Mouse (Mus musculus) R1 (cell line): ENCODE measurements around the gene Tbc1d2b.

ENCODE experiments used
- DNase-seq: peaks from one replicate; pipeline ENCODE4 v3.0.0-alpha.2; 2018; ENCODE audit warnings: low read depth, low spot score

Tbc1d2b gene

DNA sequence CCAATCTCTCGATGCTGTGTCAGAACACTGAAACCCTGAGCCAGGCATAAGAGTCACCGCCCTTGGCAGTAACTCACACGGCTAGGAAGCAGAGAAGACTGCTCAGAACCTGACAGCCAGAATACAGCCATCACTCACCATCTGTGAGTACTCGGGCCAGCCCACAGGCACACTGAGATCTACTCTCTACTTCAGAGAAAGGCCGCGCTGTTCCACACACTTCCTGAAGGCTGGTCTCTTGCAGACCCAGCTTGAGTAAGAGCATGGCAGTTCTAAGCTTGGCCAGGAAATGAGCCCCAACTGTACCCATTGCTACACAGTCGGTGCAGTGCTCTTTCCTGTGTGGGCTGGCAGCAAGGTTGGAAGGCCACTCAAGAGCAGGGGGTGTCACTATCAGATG lies 27.7 kb downstream of the Tbc1d2b start:
- DNase-seq: no peak

DNA sequence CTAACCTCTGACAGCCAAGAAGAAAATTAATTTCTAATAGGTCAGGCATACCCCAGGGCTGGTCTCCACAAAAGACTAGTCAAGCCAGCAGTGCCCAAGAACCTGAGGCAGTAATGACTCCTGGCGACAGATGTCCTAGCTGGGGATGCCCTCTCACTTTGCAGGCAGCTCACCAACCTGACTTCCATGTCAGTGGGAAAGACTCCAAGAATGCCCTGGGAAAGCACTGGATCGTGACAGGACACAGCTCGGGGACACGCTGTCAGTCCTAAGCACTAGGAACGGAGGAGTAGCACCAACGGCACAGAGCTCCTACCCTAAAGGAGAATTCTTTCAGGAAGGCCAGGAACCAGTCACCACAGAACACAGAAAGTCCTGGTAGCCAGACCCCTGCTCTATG lies 28.3 kb downstream of the Tbc1d2b start:
- no peak for DNase-seq

DNA sequence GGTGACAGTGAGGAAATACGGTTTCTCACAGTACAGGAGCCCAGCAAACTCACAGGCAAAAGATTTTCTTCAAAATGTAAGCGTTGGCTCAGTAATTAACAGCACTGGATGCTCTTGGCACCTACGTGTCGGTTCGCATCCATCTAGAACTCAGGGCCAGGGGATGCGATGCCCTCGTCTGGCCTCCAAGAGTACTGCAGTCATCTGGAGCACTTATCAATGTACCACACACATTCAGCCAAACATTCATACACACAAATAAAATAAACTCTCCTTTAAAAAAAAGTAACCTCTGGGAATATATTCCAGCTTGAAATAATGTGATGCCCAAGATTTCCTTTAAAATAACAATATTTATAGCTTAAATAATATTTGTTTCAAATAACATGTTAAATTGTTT lies 29.0 kb downstream of the Tbc1d2b start:
- peak; percentile 49 for DNase-seq

DNA sequence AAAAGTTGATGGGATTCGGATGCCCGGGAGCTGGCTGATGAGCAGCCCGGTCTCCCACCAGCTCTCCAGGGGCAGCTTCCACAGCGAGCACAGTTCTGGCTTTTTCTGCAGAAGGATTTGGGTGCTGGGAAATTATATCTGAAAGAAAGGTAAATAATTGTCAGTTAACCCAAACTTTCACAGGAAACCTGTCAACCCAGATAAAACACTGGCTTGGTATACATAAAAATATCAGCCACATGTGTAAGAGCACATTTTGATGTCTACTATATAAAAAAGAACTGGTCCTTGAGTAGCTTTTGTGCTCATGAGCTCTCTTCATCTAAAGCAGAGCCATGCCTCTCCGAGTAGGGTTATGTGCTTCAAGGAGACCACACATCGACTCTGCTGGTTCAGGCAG lies 29.6 kb downstream of the Tbc1d2b start:
- DNase-seq: no peak

DNA sequence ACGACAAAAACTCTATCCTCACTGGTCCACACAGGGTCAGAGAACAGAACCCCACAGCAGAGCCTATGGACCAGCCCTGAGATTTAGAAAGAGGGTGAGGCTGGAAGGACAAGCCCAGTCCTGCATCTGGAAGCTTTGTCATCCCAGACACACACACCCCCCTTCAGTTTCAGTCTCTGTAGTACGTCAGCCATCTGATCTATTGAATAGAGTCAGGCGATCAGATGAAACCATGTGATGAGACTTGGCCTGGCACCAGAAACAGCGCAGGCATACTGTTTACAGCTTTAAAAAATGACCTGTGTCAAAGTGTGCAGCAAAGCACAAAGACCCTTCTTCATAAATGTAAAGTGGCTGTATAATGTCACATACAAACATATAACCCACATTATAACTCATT lies 30.0 kb downstream of the Tbc1d2b start:
- no peak for DNase-seq

DNA sequence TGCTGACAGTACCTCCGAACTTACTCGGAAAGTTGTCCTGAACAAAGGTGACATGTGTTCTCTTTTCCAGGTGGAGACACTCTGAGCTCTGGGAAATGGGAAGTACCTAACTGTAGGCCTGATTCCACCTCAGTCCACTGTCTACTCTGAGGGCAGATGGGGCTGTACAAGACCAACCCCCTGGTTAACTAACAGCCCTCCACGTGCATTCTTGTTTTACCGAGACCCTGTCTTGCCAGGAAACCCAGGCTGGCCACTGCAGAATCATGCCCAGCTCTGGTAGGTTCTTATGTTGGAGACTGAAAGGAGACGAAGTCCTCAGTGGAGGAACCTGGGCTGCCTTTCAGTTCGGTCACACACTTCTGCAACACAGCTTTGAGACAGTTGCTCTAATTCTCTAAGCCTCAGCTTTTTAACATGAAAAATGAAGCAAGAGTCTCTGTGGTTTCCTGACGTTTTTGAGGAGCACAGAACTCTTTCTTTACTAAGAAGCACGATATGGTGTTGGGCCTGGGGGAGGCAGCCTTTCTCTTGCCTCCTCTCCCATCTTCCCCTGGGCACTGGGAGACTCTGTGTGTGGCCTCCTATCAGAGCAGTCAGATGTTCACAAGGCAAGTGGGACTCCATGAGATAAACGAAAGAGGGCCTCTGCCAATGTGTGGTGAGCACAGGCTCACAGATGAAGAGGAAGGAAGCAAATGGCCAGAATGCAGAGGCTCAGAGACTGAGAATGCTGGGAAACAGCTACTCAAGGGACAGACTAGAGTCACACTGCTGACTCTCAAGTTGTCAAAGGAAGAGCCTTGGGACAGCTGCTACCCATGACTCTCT lies 33.2 kb downstream of the Tbc1d2b start:
- no peak for DNase-seq

DNA sequence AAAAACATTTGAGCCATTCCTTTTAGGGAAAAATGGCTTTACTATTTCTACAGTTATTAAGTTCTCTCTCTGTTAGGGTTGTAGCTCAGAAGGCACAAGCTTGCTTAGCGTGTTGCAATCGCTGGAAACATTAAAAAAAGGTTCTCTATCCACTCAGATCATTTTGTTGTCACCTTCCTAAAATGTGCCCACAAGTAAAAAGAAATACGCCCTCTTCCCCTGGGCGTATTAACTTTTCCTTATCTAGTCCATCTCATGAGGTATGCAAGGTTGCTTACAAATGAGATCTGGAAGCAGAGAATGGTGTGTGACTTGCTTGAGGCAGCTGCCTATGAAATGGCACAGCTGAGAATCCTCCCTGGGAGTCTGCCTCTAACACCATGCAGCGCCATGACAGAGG lies 33.8 kb downstream of the Tbc1d2b start:
- no peak for DNase-seq

DNA sequence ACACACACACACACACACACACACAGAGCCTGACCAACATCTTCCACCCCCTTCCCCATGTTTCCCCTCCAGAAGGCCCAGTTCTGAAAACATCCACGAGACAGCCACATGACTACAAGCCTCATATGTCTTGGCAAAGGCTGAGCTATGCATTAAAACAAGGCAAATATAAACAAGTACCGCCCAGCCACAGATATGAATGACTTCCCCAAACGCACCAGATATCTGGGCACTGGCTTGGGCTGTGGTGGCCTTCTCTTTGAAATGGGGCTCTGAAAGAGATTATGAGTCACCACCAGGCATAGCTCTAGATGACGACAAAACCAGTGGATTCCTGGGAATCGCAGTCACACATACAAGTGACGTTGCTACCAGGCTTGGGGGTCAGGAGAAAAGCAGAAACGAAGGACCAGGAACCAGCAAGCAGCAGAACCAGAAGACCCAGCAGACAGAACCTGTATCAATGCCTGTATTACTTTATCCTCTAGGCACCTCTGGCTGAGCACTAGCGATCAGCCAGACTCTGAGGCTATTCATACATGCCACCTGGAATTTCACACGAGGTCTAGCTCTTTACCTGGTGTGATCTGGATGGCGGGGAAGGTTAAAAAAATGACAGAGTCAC lies 35.2 kb downstream of the Tbc1d2b start:
- DNase-seq: no peak

DNA sequence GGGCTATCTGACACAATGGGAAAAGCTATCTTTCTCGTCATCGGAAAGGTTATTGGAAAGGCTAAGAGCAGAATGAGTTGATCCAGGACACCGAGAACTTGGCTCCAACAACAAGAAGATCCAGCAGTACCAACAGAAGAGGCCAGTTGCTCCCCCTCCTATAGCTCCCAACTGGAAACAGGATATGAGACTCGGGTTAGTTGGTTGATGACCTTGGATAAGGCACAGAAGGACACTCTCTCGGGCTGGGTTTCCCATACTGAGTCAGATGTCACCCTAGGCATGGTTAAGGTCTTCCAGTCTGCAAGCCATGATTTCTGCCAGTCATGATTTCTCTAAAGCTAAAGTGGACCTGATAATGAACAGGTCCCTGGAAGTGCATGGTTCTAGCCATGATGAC lies 35.8 kb downstream of the Tbc1d2b start:
- DNase-seq: no peak

DNA sequence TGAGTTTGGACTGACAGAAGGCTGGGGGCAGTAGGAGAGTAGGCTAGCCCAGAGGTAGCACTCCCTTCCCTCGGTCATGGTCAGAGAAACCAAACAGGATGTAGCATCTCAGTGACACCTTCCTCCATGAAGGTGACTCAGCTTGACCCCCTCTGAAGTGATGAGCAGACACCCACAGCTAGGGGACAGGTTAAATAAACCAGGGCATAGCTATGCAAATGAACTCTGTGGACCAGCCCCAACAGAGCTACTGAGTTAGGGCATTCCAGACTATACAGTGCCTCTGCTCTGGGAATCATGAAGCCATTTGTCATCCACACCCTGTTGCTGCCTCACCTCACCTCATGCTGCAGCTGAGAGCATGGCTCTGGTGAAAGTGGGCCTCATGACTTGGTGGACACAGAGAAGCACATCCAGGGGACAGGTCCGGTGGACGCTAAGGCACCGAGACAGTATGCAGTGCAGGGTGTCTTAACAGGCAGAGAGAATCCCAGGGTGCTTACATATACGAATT lies 36.6 kb downstream of the Tbc1d2b start:
- peak; percentile 51 for DNase-seq

DNA sequence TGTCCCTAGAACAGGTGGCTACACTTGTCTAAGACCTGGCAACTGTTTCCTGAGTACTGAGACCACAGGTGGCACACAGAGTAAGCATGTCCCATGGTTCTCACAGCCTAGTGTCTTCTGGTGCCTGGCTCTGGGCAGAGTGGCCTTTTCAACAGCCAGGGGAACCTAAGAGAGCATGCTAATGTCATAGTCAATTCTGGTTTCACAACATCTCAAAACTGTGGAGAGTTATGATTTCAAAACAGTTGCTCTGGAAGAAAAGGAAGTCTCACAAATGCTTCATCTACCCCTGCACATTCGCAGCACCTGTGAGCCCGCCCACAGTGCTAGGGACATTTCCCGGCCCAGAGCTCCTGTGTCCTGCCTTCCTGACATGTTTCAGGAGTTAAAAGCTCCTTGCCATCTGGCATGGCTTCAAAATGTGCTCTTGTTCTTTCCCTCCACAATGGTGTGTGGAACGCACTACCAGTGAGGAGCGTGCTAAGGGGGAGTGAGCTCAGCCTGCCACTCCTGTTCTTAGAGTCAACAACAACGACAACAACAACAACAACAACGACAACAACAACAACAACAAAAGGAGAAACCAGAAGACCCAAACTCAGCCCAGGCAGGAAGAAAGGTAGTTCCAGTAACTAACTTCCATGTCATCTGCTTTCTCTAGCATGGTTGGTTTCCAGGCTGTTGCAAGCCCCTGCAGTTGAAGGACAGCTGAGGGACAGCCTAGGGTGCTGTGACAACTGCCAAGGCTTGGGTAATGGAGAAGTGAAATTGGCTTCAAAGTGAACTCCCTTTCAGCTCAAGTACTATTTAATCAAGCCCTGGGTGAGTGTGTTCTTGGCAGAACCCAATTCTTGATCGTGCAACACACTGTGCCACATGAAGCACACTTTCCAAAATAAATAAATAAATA lies 37.6 kb downstream of the Tbc1d2b start:
- no peak for DNase-seq

DNA sequence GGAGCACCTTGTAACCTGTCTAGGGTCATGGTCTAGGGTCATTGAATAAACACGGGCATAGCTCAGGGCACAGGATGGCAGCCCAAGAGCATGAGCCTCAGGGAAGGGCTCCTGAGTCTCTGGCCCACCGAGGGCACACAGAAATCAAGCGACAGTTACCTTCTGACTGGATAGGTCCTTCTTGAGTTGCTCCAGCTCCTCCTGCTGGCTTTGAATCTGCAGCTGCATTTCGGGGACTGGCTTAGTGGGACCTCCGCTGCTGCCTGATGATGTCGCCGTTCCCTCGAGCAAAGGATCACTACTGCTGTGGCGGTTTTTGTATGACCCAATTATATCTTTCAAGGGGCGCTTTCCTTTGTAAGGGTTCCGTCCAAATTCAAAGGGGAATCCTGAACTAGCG lies 43.4 kb downstream of the Tbc1d2b start:
- DNase-seq: peak; percentile 30

DNA sequence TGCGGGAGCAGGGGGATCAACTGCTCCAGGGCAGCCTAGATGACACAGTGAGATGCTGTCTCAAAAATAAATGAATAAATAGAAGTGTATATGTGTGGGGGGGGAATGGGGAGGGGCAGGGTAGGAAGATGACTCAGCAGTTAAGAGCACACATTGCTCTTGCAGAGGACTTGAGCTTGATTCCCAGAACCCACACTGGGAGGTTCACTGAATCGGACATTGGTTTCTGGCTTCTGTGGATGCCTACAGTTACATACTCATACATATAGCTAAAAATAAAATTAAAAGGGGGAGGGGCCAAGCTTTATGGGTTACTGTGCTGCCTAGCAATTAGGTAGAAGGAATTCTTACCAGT lies 43.9 kb downstream of the Tbc1d2b start:
- no peak for DNase-seq

DNA sequence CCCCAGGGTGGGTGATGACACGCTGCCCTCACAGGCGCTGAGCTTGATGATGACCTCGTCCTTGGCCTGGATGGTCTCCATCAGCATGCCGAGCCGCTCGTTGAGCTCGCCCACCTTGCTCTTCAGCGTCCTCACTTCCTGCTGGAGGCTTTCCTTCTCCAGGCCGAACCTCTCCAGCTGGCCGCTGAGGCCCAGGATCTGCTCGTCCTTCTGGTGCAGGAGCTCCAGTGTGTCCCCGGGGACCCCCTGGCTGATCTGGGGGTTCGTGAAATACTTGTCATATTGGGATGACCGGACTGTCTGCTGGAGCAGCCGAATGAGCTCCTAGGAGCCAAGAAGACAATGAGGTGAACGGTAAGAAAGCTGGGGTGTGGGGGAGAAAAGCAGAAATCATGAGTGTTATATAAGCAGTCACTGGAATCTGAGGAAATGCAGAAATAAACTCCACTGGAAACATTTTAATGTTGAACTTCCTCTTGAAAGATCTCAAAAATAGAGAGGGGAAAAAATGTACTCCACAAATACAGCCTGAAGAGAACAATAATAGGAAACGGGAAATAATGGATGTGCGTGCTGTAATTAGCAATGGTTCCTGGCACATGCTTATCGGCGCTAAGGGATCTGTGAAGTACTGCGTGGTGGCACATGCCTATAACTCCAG lies 44.4 kb downstream of the Tbc1d2b start:
- DNase-seq: no peak

DNA sequence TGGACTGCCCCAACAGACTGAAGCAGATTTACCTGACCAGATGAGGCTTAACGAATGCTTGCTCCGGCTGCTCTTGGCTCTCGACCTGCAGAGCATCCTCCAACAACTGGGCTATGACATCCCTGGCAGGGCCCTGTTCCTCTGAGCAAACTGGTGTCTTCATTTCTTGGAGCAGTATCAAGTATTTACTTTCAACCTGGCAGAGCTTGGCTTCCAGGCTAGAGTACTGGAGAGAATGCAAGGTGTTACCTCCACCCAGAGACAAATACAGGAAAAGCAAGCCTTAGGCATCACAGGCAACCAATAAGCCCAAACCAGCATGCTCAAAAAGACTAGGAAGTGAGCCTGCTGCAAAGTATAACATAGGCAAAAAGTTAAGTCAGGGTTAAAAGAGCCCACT lies 48.3 kb downstream of the Tbc1d2b start:
- DNase-seq: no peak

DNA sequence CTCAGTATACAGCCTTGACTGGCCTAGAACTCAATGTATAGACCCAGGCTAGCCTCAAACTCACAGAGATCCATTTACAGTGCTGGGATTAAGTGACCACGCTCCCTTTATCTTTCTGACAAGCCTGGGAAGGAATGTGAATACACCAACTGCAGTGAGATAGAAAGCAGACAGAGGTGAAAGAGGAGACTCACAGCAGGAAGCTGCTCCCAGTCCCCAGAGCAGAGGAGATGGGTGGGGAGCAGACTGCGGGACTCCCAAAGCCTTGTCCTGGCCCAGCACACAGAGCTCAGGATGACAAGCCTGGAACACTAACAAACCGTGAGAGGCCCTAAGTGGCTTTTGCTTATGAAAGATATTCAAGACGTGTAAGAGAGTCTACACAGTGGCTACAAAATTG lies 53.1 kb downstream of the Tbc1d2b start:
- DNase-seq: peak; percentile 64

DNA sequence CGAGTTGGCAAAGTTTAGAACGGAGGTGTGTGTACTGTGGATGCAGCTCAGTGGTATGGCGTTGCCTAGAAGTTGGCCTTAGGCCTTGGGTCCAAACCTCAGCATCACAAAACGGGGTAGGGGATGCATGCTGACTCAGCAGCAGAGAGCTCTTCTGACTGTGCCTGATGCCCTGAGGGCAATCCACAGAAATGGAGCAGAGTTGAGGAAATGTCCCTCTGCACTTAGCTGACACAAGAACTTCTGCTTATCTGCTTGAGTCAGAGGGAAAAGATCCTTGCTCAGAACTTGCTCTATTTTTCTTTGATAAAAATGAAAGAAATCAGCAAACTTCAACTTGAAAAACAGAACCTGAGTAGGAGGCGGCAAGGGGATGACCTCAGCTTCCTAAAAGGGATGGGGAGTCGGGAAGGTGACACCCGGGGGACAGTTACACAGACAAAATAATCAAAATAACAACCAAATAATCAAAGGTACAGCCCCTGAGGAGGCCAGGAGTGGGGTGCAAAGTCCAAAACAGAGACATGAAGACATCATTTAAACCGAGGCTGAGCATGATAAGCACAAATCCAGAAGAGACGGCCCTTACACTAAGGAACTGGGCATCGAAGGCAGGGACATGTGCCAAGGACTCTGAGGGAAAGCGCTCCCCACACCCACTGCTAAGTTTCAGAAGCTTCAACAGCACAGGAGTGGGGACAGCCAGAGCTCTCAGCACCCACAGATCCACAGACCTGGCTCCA lies 54.2 kb downstream of the Tbc1d2b start:
- no peak for DNase-seq

DNA sequence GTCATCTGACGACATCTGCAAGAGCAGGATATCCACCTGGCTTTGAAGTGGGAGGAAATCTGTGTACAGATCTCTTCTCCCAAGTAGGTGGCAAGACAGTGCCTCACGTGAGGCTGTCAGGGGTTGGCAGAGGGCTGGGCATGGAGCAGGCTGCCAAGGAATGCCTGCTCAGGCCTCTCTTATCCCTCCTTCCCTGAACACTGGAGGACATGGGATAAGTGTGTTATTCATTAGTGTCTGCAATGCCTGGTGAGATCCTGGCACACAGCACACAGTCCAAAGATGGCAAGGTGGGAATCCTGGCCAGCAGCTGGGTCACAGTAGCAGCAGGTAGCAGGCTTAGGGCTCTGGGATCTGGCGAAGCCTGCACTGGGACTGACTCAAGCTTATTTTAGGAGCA lies 57.5 kb downstream of the Tbc1d2b start:
- DNase-seq: no peak

DNA sequence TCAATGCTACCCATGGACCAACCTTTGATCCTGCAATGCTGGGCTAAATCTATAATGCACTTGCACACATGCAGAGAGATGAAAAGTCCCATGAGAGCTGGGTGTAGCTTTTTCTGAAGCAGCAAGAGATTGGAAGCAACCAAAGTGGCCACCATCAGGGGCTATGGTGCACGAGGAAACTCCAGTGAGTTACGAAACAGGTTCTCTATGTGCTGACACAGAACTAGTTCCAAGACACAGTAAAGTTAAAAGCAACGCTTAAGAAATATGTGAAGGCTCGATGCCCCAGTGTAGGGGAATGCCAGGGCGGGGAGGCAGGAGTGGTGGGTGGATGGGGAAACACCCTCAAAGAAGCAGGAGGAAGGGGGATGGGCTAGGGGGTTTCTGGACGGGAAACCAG lies 61.9 kb downstream of the Tbc1d2b start:
- DNase-seq: no peak

DNA sequence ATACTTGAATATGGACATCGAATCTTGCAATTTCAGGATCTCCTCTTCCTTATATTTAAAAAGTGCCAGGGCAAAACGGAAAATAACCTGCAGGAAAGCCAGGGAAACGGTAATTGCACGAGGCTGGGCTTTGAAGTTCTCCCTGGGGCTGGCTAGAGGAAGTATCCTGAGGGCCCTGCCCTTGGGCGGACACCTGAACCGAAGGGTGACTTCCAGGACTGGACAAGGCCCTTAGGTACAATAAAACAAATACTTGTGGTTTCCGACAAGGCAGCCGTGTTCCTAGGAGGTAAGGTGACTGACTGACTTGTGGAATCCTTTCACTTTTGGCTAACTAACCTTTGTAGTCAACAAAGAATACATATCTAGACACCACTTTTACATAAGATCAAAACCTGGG lies 62.8 kb downstream of the Tbc1d2b start:
- DNase-seq: no peak

DNA sequence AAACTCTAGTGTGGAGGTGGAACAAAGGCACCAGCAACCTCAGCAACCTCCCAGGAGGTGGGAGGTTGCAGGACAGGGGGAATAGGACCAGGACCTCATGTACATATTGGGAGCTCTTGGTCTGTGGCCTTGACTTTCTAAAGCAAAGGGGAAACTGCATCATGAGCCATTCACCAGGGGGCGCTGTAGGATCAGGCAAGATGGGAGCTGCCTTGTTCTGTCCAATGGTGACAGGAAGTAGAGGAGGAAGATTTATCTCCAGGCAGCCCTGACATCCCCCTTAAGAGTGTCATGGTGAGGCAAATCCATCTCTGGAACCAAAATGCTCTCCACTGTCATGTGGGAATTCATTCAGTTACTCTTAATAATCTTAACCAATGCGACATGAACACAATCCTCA lies 64.1 kb downstream of the Tbc1d2b start:
- DNase-seq: peak; percentile 82
